Mouse (Mus musculus): ENCODE data around the gene Igsf21. TPM values are rescaled to one million over a fixed set of nuclear protein-coding genes. Genes with fewer than 3 reads are reported as not detected.

Gene Igsf21
- total RNA-seq, 2 experiments from 2014 or later = 3.1 to 7.2 TPM

- DNase-seq (ENCODE audit: low spot score in 2 of 2) = no peak
Observed at GRCm38 (mm10) chr4:140103341-140104027, 143.1 kb downstream of the Igsf21 start.

GRCm38 (mm10) chr4:140102581-140103200 lies 143.9 kb downstream of the Igsf21 start:
- DNase-seq (ENCODE audit: low spot score in 2 of 2) = no peak

GRCm38 (mm10) chr4:140101106-140101505 lies 145.5 kb downstream of the Igsf21 start:
- no peak for DNase-seq (ENCODE audit: low spot score in 2 of 2)

- no peak for DNase-seq (ENCODE audit: low spot score in 2 of 2)
Observed at GRCm38 (mm10) chr4:140100141-140100540, 146.4 kb downstream of the Igsf21 start.

GRCm38 (mm10) chr4:140096283-140096682 lies 150.3 kb downstream of the Igsf21 start:
- DNase-seq (ENCODE audit: low spot score in 2 of 2) = no peak

- no peak for DNase-seq (ENCODE audit: low spot score in 2 of 2)
Observed at GRCm38 (mm10) chr4:140094835-140095234, 151.7 kb downstream of the Igsf21 start.

- no peak for DNase-seq (ENCODE audit: low spot score in 2 of 2)
Observed at GRCm38 (mm10) chr4:140092367-140092766, 154.2 kb downstream of the Igsf21 start.

GRCm38 (mm10) chr4:140091693-140092092 lies 154.9 kb downstream of the Igsf21 start:
- no peak for DNase-seq (ENCODE audit: low spot score in 2 of 2)

GRCm38 (mm10) chr4:140089676-140090075 lies 156.9 kb downstream of the Igsf21 start:
- no peak for DNase-seq (ENCODE audit: low spot score in 2 of 2)

- no peak for DNase-seq (ENCODE audit: low spot score in 2 of 2)
Observed at GRCm38 (mm10) chr4:140088711-140089440, 157.7 kb downstream of the Igsf21 start.

GRCm38 (mm10) chr4:140086192-140086591 lies 160.4 kb downstream of the Igsf21 start:
- DNase-seq (ENCODE audit: low spot score in 2 of 2) = no peak

GRCm38 (mm10) chr4:140084521-140085011 lies 162.0 kb downstream of the Igsf21 start:
- no peak for DNase-seq (ENCODE audit: low spot score in 2 of 2)

- no peak for DNase-seq (ENCODE audit: low spot score in 2 of 2)
Observed at GRCm38 (mm10) chr4:140084064-140084463, 162.5 kb downstream of the Igsf21 start.

- DNase-seq (ENCODE audit: low spot score in 2 of 2) = no peak
Observed at GRCm38 (mm10) chr4:140078416-140078815, 168.2 kb downstream of the Igsf21 start.

GRCm38 (mm10) chr4:140077615-140078014 lies 169.0 kb downstream of the Igsf21 start:
- DNase-seq (ENCODE audit: low spot score in 2 of 2) = no peak

- DNase-seq (ENCODE audit: low spot score in 2 of 2) = no peak
Observed at GRCm38 (mm10) chr4:140076852-140077563, 169.6 kb downstream of the Igsf21 start.

GRCm38 (mm10) chr4:140076428-140076827 lies 170.2 kb downstream of the Igsf21 start:
- no peak for DNase-seq (ENCODE audit: low spot score in 2 of 2)

GRCm38 (mm10) chr4:140071047-140071446 lies 175.5 kb downstream of the Igsf21 start:
- DNase-seq (ENCODE audit: low spot score in 2 of 2) = no peak

- no peak for DNase-seq (ENCODE audit: low spot score in 2 of 2)
Observed at GRCm38 (mm10) chr4:140070331-140070652, 176.3 kb downstream of the Igsf21 start.

- no peak for DNase-seq (ENCODE audit: low spot score in 2 of 2)
Observed at GRCm38 (mm10) chr4:140069563-140070330, 176.8 kb downstream of the Igsf21 start.

GRCm38 (mm10) chr4:140068468-140068867 lies 178.1 kb downstream of the Igsf21 start:
- no peak for DNase-seq (ENCODE audit: low spot score in 2 of 2)

Measured in adrenal gland, adult 18-20 months (tissue).